In genomic region chr17:62287127-62287526, GRCm38 (mm10) we compare ENCODE assay signal across 33 mouse cellular contexts.
"Had no signal": no experiment of that assay in that cellular context is flagged by ENCODE, and none has a peak within 500 bp of the region (broad histone marks: within the 10 kb centered on the region; RNA-seq: fewer than 3 reads in every experiment).

No protein-coding gene starts in this region.

- H3K4me2 ChIP-seq: heart, embryonic 11.5 days; hindbrain, embryonic 12.5 days; hindbrain, embryonic 13.5 days; hindbrain, embryonic 14.5 days; hindbrain, embryonic 15.5 days; intestine, embryonic 15.5 days; kidney, embryonic 15.5 days had no signal

- ATAC-seq: hindbrain, postnatal 0 days; inflammation-experienced regulatory T-cells, adult 6 months; intestine, embryonic 15.5 days; intestine, embryonic 16.5 days; intestine, postnatal 0 days had no signal

- H3K9me3 ChIP-seq: heart, embryonic 10.5 days; heart, embryonic 12.5 days; heart, embryonic 13.5 days; heart, embryonic 15.5 days; hindbrain, embryonic 10.5 days; hindbrain, embryonic 12.5 days; hindbrain, embryonic 13.5 days; hindbrain, embryonic 15.5 days; intestine, embryonic 15.5 days; kidney, embryonic 15.5 days had no signal

- H3K36me3 ChIP-seq: heart, embryonic 10.5 days; heart, embryonic 12.5 days; heart, embryonic 13.5 days; heart, embryonic 15.5 days; hindbrain, embryonic 10.5 days; hindbrain, embryonic 12.5 days; hindbrain, embryonic 13.5 days; hindbrain, embryonic 15.5 days; intestine, embryonic 15.5 days; kidney, embryonic 15.5 days had no signal

- H3K27me3 ChIP-seq: heart, embryonic 12.5 days; heart, embryonic 13.5 days; heart, embryonic 15.5 days; hindbrain, embryonic 12.5 days; hindbrain, embryonic 13.5 days; hindbrain, embryonic 15.5 days; intestine, embryonic 15.5 days; kidney, embryonic 15.5 days had no signal

- H3K27ac ChIP-seq: heart, embryonic 10.5 days; heart, embryonic 13.5 days; heart, embryonic 15.5 days; hindbrain, embryonic 10.5 days; hindbrain, embryonic 12.5 days; hindbrain, embryonic 13.5 days; hindbrain, embryonic 14.5 days; hindbrain, embryonic 15.5 days; hindbrain, postnatal 0 days; intestine, embryonic 15.5 days; kidney, embryonic 15.5 days; kidney, postnatal 0 days; layer of hippocampus, adult 2 months; left cerebral cortex, adult 2 months had no signal

- H3K4me1 ChIP-seq: heart, embryonic 10.5 days; hindbrain, embryonic 10.5 days; hindbrain, embryonic 12.5 days; hindbrain, embryonic 13.5 days; hindbrain, embryonic 15.5 days; intestine, embryonic 15.5 days; kidney, embryonic 15.5 days had no signal

- H3K4me3 ChIP-seq: heart, embryonic 10.5 days; heart, embryonic 12.5 days; heart, embryonic 13.5 days; heart, embryonic 15.5 days; hindbrain, embryonic 10.5 days; hindbrain, embryonic 12.5 days; hindbrain, embryonic 13.5 days; hindbrain, embryonic 15.5 days; intestine, embryonic 15.5 days; kidney, embryonic 15.5 days; layer of hippocampus, adult 2 months; left cerebral cortex, adult 2 months had no signal

- DNase-seq: heart, postnatal 10 days; heart, postnatal 14 days; heart, postnatal 36 days; heart, postnatal 4 days; kidney, adult 11 months; kidney, adult 18-20 months; kidney, adult 2 months; kidney, adult 8-10 months; kidney, adult 9 months; kidney, postnatal 10 days; kidney, postnatal 14 days; kidney, postnatal 25 days; kidney, postnatal 4 days; layer of hippocampus, postnatal 36 days had no signal

- H3K9ac ChIP-seq: heart, embryonic 12.5 days; heart, embryonic 13.5 days; heart, embryonic 15.5 days; hindbrain, embryonic 12.5 days; hindbrain, embryonic 13.5 days; hindbrain, embryonic 14.5 days; hindbrain, embryonic 15.5 days; intestine, embryonic 15.5 days; kidney, embryonic 15.5 days had no signal
